Mouse (Mus musculus): ENCODE measurements around the gene Srarp. TPM values are rescaled to one million over a fixed set of nuclear protein-coding genes. Genes with fewer than 3 reads are reported as not detected.

Srarp gene
- polyA plus RNA-seq, 2 experiments from 2014 or later, result not detected

DNA sequence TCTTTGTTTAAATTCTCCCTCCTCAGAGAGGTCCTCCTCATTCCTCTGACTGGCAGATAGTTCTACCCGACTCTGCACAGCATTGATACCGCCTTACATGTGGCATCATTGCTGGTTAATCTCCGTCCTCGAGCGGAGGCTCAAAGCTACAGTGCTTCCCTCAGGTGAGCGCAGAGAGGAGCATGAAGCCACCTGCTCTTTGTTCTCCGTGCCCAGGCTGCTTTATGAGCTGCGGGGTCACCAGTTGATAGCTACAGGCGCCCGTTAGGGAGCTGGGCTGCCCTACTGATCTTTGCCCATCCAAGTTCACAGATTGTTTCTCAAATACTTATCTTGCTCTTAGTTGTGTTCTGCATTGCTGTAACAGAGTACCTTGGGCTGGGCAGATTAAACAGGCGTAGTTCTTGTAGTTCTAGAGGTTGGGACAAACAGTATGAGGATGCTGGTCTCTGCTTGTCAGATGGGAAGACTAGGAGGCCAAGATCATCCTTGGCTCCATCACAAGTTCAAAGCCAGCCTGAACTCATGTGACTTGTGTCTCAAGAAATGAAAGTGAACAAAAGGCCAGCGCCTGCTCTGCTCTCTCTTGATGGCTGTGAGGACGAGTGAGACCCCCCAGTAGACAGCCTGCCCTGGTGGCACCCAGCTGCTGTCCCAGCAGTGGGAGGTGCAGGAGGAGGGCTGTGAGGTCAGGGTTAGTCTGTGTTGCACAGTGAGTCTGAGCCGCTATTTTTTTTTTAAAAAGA, 20.5 kb upstream of the Srarp start:
- no peak for ATAC-seq

DNA sequence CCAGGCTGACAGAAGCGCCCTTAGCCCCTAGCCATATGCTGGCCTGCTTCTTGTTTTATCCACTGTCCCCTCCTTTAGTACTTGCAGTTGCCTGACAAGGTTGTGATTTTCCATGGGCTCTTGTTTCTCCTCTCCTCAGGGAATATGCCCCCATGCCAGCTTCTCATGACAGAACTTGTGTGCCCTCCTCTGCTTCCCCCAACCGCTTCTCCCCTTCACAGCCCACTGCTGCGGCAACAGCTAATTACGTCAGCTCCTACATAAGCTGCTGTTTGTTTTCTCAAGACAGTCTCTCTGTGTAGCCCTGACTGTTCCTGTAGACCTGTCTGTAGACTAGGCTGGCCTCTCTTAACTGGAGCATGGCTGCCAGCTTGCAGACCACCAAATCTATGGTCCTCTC, 19.6 kb upstream of the Srarp start:
- no peak for ATAC-seq

DNA sequence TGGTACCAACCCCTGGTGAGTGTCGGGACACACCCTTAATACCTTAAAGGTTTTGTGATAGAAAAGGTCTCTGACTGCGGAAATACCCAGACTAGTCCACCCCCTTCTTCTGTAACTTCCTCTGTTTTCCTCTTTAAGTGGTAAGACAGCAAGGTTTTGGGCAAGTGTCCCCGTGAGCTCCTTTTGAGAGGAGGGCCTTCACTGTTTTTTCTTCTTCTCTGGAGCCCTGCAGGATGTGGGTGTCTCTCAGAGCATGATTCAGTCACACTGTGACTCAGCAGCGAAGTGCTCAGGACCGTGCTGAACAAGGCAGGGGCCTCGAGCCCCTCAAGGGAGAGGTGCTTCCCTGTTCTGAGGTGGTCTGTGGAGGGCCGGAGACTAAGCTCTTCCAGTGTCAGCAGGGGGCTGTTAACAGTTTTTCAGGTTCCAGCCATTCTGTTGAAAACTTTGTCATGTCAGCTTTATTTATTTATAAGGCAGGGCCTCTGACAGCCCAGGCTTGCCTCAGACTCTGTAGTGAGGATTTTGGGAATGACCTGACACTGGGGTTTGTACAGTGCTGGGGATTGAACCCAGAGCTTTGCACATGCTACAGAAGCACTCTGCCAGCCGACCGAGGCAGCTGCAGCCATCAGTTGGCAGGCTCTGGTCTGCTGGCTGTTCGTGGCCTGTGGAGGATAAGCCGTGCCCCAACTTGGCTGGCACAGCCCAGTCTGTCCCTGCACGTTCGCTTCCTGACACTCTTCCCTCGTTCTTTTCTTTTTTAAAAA, 18.9 kb upstream of the Srarp start:
- ATAC-seq, result peak; percentile 97

DNA sequence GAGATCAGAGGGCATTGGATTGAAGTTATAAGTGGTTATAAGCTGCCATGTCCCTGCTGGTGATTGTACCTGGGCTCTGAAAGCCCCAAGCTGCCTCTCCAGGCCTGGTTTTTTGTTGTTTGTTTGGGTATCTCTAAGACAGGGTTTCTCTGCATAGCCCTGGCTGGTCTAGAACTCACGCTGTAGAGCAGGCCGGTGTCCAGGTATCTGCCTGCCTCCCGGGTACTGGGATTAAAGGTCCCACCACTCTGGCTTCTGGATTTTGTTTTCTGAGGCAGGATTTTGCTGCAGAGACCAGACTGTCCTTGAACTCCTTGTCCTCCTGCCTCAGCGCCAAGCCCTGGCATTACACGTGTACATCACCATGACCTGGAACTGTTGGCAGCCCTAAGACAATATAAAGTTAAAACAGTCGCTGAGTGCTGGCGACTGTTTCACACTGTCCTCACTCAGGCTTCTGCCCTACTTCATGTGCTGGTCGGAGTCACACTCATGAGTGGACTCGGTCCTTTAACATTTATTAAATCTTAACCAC, 16.1 kb upstream of the Srarp start:
- no peak for ATAC-seq

DNA sequence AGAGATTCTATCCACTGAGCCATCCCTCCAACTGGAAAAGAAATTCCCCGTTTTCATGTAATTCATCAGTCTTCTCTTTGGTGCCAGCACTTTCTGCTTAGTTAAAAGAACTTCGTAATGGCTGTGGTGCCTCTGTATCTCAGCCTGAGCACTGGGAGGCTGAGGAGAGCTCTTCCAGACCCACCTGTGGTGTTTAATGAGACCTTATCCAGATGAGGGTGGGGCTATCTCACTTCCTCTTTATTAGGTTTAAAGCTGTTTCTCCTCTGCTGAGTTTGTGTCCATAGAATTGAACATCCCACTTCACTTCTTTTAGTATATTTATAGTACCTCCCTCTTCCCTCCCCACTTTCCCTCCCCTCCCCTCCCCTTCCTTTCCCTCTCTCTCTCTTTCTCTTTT, 15.3 kb upstream of the Srarp start:
- ATAC-seq, result no peak

DNA sequence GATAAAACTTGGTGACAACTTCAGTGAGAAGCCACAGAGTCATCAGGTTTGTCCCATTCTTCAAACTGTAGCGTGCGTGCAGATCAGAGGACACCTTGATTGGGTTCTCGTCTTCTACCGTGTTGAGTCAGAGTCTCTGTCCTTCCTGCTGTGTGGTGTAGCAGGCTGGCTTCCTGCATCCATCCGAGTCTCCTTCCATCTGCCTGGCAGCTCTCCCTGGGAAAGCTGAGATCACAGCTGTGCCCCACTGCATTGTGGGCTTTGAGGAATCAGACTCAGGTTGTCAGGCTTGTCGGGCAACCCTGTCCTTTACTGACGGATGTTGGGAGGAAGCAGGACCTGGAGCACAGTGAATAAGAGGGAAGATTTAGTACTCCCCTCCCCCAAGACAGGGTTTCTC, 10.3 kb upstream of the Srarp start:
- ATAC-seq, result no peak

DNA sequence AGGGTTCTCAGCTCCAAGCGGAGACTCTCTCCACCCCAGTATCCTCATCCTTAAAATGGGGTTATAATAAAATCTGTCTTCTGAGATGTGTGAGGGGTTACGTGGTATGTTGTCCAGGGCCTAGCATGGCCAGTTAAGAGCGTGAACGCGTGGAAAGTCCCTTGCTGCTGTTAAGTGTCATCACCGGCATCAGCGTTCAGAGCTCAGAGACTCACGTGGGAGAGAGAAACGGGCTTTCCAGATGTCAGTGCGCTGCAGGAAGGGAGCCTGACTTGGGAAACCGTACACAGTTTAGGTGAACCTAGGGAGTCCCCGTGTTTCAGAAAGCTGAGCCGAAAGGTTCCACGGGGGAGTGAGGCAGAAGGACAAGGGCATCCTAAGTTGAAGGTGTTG, 9.4 kb upstream of the Srarp start:
- ATAC-seq, result peak; percentile 42

DNA sequence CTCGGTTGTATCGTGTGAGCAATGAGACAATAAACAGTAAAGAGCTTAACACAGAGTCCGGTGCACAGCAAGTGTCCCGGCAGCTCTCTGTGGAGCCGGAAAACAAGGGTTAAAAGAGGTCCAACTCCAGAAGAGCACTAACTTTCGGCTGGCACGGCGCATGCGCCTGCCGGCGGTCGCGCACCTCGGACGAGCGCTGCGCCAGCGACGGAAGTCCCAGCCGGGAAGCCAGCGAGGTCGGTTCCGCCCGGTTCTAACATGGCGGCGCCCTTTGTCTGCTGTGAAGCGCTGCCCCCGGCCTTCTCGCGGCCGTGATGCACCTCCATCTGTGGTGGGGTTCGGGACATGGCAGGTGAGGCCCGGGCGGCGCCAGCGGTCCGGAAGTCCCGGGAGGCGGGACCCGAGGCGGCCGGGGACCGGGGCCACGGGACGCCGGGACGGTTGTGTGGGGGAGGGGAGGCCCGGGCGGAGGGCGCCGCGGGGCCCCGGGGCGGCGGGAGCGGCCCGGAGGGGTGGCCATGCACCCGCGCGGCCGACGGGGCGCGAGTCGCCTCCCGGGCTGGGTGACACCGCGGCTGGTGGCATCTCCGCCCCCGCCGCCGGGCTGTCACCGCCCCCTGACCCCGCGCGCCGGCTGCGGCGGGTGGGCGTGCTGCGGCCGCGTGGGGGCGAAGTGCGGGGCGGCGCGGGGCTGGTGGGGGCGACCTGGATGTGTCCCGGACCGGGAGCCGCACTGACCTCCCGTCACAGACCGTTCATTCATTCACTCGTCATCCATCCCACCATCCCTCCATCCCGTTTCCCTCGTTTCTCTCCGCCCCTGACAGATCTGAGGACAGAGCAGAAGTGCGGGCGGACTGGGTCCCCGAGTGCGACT, 8.8 kb upstream of the Srarp start, which contains the start of gene Zbtb17:
Zbtb17 (plus strand) TSS at position 204 of the 877 bp plus-strand sequence.
- peak; percentile 91 for ATAC-seq

DNA sequence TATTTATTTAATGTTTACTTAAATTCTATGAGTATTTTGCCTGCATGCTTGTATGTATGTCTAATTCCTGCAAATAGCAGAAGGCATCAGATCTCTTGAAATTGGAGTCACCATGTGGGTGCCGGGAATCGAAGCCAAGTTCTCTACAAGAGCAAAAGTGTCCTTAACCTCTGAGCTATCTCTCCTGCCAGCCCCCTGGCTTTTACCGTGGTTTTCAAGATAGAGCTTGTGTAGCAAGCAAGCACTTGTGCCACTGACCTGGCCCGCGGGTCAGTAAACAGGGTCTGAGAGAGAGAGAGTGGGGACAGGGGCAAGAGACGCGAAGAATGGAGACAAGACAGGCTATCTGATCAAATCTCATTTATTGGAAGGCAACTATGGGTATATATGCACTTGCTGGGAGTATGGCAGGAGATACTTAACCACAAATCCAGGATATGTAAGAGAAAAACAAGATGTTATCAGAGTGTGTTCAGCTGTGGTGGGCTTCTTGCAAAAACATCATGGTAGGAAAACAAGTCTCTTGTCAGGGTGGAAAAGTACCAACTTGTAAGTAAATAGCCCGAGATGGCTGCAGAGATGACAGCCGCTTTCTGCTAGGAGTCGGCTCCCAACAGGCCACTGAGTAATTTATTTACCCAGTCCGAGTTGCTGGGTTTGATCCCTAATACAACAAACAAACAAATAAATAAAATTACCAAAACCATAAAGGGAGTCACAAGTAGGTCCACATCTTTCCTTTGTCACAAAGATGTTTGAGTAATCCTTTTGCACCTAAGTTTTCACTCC, 7.9 kb upstream of the Srarp start:
- ATAC-seq, result peak; percentile 25

DNA sequence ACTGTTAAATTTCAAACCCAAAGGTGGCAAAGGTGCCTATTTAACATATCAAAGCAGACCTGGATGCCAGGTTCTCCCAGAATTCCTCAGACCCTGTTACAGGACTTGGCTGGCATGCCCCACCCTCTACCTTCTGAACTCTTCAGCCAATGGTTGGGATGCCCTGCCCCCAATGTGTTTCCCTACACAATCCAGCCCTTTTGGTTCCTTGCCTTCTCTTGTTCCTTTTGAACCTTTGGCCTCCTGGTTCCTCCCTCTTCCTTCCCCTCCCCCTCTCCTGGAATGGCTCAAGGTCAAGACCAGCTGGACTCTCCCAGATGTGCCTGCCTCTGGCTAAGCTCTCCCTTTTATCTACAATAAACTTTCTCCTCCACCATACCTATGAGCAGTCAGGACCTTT, 5.0 kb upstream of the Srarp start:
- no peak for ATAC-seq

DNA sequence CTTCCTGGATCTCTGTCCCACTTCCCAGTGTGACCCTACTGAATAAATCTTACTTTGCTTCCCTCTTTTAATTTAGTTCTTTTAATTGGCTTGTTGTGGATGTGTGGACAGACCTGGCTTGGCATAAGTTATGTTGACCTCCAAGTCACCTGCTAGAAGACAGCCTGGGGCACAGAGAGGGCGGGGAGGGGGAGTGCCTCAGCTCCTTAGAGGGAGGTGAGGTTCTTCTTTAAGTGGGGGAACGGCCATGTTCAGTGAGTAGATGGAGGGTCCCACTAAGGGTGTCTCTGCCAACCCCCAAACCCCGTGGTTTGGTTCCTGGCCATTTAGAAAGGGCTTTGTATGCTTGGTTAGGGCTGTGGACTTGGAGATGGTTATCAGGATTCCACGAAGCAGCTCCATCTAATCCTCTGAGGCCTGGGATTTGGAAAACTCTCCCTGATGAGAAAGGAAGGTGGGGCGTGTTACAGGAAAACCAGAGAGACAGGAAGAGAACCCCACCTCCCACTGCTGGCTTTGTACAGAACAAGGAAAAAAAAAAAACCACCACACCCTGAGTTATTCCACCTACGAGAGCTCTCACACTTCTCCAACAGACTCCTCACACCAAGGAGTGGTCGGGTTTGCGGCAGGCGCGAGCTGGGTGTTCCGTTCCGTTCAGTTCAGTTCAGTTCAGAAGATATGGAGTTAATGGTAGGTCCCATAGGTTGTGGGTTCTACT, 3.3 kb upstream of the Srarp start:
- ATAC-seq, result no peak

DNA sequence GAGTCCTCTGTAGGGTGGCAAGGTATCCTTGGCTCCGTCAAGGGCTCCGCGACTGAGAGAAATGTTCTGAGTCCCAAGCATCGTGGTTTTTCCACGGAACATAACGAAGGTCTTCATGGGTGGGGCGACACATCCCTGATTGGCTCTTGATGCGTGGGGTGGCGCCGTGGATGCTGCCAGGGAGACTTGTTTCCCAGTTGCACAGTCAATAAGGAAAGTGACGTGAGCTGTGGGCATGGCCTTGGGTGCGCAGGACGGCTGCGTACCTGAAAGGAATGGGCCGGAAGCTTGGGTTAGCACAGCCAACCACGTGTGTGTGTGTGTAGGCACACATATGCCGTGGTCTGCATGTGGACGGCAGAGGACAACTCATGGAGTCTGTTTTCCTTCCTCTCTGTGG, 2.7 kb downstream of the Srarp start:
- ATAC-seq, result no peak

DNA sequence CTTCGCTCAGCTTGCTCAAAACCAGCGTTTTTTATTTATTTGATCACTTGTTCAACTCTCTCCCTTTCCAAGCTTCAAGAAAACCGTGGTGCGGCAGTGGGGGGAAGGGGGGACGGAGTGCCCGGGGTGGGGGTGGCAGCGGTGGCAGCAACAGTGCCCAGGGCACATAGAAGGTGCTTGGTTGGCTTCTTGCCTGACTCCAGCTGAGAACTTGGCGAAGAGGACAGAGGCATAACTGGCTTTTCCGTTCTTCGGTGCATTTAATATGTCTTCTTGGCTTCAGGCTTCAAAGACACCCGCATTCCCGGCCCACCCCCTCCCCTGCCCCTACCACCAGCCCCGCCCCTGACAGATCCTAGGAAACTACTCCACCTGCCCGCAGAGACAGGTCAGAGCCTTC, 3.2 kb downstream of the Srarp start:
- ATAC-seq, result no peak

DNA sequence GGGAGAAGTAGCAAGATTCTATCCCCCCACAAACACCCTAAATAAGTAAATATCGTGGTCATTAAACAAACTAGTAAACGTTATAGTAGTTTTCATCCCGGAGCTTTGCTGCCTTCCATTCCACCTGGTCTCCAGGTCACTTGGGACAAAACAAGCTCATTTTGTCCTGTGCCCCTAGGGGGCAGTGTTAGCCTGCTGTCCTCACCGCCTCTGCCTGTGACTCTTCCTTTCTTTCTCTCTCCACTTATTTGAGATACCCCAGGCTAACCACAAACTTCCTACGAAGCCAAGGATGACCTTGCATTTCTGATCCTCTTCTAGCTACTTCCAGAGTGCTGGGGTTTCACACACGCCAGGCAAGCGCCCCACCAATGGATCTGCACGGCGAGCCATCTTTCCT, 4.9 kb downstream of the Srarp start:
- ATAC-seq, result peak; percentile 89

DNA sequence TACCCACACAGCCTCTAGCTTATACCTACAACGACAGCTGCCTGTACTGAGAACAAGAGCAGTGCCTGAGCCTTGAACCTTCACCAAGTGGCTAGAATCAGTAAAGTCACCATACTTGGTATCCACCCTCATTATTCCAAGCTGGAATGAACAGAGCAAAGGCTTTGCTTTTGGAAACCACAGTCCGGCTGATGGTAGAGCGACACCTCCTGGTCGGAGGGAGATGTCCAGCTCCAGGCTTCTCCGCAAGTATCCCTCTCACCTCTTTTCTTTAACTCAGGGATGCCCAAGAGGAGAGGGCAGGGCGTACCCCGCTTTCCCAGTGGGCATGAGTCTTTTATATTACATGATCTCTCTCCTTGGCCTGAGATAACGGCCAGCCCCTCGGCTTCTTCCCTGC, 6.1 kb downstream of the Srarp start:
- no peak for ATAC-seq

DNA sequence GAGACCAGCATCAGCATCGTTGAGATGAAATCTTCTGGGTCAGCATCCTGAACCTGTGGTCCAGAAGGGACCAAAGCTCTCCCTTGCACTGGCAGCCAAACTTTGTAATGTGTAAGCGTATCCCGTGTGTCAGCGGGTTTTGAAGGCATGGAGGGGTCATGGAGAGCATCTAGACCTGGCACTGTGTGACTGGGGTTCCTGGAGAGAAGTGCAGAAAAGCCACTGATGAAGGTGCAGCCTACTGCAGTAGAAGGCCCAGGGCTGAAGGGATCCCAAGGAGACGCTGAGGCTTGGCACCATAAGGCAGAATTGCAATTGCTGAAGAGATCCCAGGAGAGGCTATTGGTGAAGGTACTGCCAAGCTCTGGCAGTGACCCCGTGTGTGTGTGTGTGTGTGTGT, 6.5 kb downstream of the Srarp start:
- ATAC-seq, result no peak

DNA sequence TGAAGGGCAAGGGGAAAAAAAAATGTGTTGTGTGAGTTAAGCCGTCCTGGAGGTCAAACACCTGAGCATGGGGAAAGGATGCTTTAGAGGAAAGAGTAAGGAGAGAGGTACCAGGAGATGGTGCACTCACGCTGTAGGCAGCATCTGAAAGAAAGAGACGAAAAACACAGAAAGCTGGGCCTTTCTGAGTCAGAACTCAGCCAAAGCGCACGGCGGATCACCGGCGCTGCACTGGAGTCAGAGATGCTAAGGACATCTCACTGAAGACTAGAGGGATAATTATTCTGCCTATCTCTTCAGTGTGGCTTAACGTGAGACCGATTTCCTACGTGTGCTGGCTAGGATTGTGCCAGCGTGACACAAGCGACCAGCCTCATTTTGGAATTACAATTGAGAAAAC, 8.0 kb downstream of the Srarp start:
- ATAC-seq, result no peak

DNA sequence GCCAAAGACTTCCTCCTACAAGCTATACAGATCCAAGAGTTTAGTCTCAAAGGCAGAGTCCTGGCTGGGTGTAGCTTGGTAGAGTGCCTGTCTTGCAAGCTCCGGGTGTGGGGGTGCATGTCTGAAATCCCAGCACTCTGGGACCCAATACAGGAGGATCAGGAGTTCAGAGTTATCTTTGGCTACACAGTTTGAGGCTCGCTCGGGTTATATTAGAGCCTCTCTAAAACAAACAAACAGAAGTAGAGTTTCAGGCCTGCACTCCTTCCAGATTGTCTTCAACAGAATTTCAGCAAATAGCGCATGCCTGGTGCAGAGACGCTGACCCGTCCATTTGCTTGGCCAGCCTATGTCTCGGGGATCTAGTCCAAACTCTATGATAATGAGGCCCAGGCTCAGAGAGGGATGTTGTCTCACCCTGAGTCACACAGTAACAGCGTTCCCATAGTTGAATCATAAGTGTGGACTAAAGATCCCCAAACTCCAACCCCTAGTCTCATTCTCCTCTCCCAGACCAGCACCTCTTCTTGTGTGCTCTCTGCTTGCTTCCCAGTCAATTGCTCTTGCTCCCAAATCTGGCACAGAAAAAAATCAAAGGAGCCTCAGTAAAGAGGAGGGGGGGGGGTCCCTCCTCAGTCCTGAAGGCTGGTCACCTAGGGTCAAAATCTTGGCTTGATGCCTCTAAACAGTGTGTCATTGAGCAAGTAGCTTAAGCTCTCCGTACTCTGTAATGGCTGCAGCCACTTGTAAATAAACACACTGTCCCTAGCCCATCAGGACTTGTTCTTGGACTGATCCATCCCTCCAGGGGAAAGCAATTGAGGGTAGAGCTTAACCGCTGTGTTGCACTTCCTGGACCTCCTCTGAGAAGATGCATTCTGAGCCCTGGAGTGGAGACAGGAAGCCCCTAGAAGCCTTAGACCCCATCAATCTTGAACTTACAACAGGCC, 8.8 kb downstream of the Srarp start:
- ATAC-seq, result no peak

DNA sequence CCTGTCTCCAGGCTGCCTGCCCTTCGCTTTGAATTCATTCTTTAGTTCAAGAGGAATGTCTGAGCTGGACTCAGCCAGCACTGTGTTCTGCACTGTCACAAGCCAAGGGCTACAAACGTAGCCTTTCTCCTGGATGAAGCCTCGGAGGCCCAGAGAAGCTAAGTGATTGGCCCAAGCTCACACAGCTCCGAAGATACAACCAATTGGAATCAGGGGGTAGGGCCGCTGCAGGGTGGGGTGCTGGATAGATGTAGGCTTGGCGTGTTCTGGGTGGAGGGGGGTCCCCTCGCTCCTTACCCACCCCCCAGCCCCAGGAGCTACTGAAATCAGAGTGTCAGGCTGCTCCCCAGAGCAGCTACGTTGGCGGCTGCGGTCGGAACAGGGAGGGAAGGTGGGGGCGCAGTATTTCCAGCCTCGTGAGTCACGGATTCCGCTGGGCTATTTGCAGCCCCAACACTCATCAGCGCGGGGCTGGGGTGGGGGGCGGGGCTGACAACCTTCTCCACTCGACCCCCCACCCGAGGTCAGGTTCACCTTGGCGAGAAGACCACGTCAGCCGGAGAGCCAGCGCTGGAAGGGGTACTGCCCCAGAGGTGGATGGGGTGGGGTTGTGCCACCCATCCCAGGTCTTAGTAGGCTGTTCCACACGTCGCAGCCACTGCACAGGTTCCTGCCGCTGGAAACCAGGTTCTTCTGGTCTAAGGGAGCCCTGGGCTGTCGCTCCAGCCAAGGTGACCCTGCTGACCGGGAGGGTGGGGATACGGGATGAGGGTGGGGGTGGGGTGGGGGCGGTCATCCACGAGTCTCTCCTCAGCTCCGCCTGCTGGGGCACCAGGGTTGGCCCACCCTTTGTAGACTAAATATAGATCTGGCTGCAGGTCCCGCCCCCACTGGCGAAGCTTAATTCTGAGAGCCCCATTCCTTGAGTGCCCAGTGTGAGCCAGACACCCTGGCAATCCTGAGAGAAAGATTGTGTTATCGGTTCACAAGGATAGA, 10.1 kb downstream of the Srarp start:
- peak; percentile 90 for ATAC-seq

All from CD4-positive, CD25-positive, alpha-beta regulatory T cell, adult 4 months (primary cell).